Mouse (Mus musculus) liver, embryonic 16.5 days (tissue): Measurements from ENCODE around the gene Dars. TPM values are rescaled to one million over a fixed set of nuclear protein-coding genes. Genes with fewer than 3 reads are reported as not detected.

Source experiments
- ATAC-seq: fragments of 200-750 bp; cut with Nextera tagmentation; 2 replicates; pipeline ENCODE4 v1.8.0; 2017; ENCODE audit warnings: low read depth, mild to moderate bottlenecking, moderate number of reproducible peaks, moderate library complexity
- H3K27ac ChIP-seq: fragments of 300-500 bp; sonication (generic); 2 replicates; pipeline ENCODE4 v1.5.1; 2014; ENCODE audit warnings: mild to moderate bottlenecking, low read length
- H3K27me3 ChIP-seq: fragments of 300-500 bp; sonication (generic); 2 replicates; pipeline ENCODE4 v1.6.1; 2014; ENCODE audit warnings: low read depth, low read length, mixed read lengths; ENCODE audit not compliant: control insufficient read depth, insufficient read depth
- H3K36me3 ChIP-seq: fragments of 300-500 bp; sonication (generic); 2 replicates; pipeline ENCODE4 v1.6.1; 2014; ENCODE audit warnings: mild to moderate bottlenecking; ENCODE audit not compliant: control insufficient read depth, insufficient read depth
- H3K4me1 ChIP-seq: fragments of 300-500 bp; sonication (generic); 2 replicates; pipeline ENCODE4 v1.6.1; 2014; ENCODE audit warnings: low read depth, low read length, mixed read lengths; ENCODE audit not compliant: control insufficient read depth
- H3K4me2 ChIP-seq: fragments of 300-500 bp; sonication (generic); 2 replicates; pipeline ENCODE4 v1.6.1; 2014; ENCODE audit warnings: low read depth, low read length, mixed read lengths
- H3K4me3 ChIP-seq: fragments of 300-500 bp; sonication (generic); 2 replicates; pipeline ENCODE4 v1.5.1; 2014; ENCODE audit warnings: low read depth, mild to moderate bottlenecking, low read length
- H3K9ac ChIP-seq: fragments of 300-500 bp; sonication (generic); 2 replicates; pipeline ENCODE4 v1.6.1; 2014; ENCODE audit warnings: low read depth, low read length
- H3K9me3 ChIP-seq: fragments of 300-500 bp; sonication (generic); replicated peaks from 2 replicates; pipeline ENCODE4 v1.6.1; 2016; ENCODE audit warnings: low read length; ENCODE audit not compliant: control insufficient read depth
- WGBS: fragments of 180-500 bp; shearing (Covaris S2); extraction: QIAGEN DNeasy Blood & Tissue Kit; methylation state at CpG from one replicate; pipeline ENCODE4 v1.1.7; 2014; ENCODE audit not compliant: insufficient replicate concordance; 5-methylcytosine and 5-hydroxymethylcytosine counted together
- polyA plus RNA-seq: library from polyadenylated mRNA; unstranded; fragments of >200 nt; fragmentation: Nextera tagmentation; extraction: Ambion mirVana; gene quantifications from 2 replicates; pipeline ENCODE4 v1.2.1, GENCODE M21; 2015

Gene Dars
- polyA plus RNA-seq = 98.0 and 116 TPM in 2 replicates

DNA sequence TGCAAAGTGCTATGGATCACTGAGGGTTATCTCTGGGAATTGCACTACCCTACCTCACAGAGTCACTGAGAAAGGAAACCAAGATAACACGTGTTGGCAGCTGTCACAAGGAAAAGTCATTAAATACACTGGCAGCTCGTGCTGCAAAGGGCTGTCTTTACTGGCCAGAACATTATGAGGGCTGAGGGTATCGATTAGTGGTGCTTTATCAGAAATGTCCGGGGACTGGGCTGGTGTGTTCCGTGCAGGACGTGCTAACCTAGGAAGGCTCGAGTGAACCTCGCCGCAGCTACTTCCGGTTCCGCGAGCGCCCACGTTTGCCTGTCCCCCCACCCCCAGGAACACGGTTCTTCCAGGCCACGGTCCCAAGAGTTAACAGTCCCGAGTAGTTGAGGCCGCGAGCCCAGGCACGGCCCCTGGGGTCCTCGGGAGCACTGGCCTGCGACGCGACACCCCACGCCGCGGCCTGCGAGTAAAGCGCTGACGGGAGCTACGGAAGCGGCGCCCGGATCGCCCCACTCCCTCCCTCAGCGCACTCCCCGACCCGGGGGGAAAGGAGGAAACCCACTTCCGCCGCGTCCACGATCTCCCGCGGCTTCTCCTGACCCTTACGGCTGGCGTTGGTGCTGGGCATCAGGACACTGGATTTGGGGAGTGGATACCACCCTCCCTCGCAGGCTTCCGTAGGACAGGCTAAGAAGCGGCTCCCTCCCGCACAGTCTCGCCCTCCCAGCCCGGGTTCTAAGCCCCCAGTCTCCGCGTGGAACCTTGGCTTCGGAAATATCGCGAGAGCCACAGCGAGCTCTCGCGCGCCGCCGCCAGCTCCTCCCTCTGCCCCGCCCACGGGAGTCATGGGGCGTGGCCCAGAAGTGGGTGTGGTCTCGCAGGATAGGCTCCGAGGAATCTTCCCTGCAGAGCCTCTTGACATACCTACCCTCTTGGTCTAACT lies at the start of gene Dars:
Dars (minus strand) TSS at position 785 of the 949 bp plus-strand sequence.
- Histone ChIP-seq H3K4me3 (peak within 1 kb of the TSS; percentile 98), H3K4me2 (peak within 1 kb of the TSS; percentile 70), H3K27me3 (no peaks in the 10 kb centered on the region), H3K36me3 (peaks cover 10% of the 10 kb centered on the region), H3K27ac (peak within 1 kb of the TSS; percentile 98), H3K4me1 (peaks cover 9% of the 10 kb centered on the region), H3K9me3 (no peaks in the 10 kb centered on the region), H3K9ac (peak within 1 kb of the TSS; percentile 97)
- under 1% methylated on average over 64 of the region's 68 CpGs for WGBS
- peak; percentile 86 for ATAC-seq

GRCm38 (mm10) chr1:128466828-128467227 lies 49.7 kb upstream of the Dars start:
- no peak overlapping the region for H3K9ac ChIP-seq
- H3K9me3 ChIP-seq = no peaks in the 10 kb centered on the region
- H3K4me1 ChIP-seq = no peaks in the 10 kb centered on the region
- H3K4me3 ChIP-seq = no peak overlapping the region
- no peak overlapping the region for H3K4me2 ChIP-seq
- H3K27me3 ChIP-seq = no peaks in the 10 kb centered on the region; the same call in 1 of the 2 replicates
- WGBS = 23% methylated on average over 1 of the region's 1 CpGs
- H3K36me3 ChIP-seq = no peaks in the 10 kb centered on the region
- H3K27ac ChIP-seq = no peak overlapping the region
- no peak for ATAC-seq

- Histone ChIP-seq H3K9ac (no peak overlapping the region), H3K36me3 (no peaks in the 10 kb centered on the region), H3K4me3 (no peak overlapping the region), H3K4me2 (no peak overlapping the region), H3K4me1 (no peaks in the 10 kb centered on the region), H3K27ac (no peak overlapping the region), H3K27me3 (no peaks in the 10 kb centered on the region), H3K9me3 (no peaks in the 10 kb centered on the region)
- ATAC-seq = no peak
- 36% methylated on average over 5 of the region's 5 CpGs for WGBS
Observed at GRCm38 (mm10) chr1:128463478-128463877, 46.3 kb upstream of the Dars start.

DNA sequence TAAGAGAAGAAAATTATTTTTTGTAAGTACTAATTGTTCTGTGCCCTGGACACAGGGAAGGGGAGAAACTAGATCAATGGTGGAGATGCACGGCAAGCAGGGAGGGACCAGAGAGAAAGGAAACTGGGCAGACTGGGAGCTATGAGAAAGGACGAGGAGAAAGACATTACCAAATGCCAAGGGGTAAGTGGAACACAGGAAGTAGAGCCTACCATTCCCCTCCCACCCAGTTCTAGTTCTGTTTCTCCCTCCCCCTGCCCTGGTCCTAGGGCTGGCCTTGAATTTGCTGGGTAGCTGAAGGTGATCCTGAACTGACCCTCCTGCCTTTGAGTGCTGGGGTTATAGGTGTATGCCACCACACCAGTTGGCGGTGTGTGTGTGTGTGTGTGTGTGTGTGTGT lies 45.2 kb upstream of the Dars start:
- Histone ChIP-seq H3K27me3 (no peaks in the 10 kb centered on the region), H3K4me2 (no peak overlapping the region), H3K9me3 (no peaks in the 10 kb centered on the region), H3K9ac (no peak overlapping the region), H3K27ac (no peak overlapping the region), H3K4me1 (no peaks in the 10 kb centered on the region), H3K36me3 (no peaks in the 10 kb centered on the region), H3K4me3 (no peak overlapping the region)
- ATAC-seq = no peak
- 47% methylated on average over 3 of the region's 3 CpGs for whole genome bisulfite sequencing

- Histone ChIP-seq H3K9me3 (no peaks in the 10 kb centered on the region), H3K27ac (no peak overlapping the region), H3K4me1 (no peaks in the 10 kb centered on the region), H3K4me3 (no peak overlapping the region), H3K27me3 (no peaks in the 10 kb centered on the region), H3K36me3 (no peaks in the 10 kb centered on the region), H3K9ac (no peak overlapping the region), H3K4me2 (no peak overlapping the region)
- WGBS = 64% methylated on average over 6 of the region's 6 CpGs
- no peak for ATAC-seq
Observed at GRCm38 (mm10) chr1:128460780-128461179, 43.6 kb upstream of the Dars start.

DNA sequence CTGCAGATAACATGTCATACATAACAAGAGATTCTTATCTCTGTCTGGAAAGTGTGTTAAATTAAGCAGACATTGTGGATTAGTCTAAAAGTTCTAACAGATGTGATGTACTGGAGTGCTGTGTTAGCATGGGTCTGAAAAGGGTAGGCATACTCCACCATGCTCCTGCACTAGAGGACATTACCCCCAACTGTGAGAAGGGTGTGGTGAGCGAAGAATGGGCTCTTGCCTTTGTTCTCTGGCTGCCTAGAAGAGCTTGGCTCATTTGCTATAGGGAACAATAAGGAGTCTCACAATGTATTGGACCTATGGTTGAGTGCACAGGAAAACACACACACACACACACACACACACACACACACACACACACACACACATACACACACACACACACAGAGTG lies 42.3 kb upstream of the Dars start:
- no peak overlapping the region for H3K4me2 ChIP-seq
- no peak for ATAC-seq
- no peak overlapping the region for H3K27ac ChIP-seq
- H3K36me3 ChIP-seq = no peaks in the 10 kb centered on the region
- WGBS = 46% methylated on average over 1 of the region's 1 CpGs
- no peak overlapping the region for H3K4me3 ChIP-seq
- no peaks in the 10 kb centered on the region for H3K9me3 ChIP-seq
- no peaks in the 10 kb centered on the region for H3K4me1 ChIP-seq
- H3K27me3 ChIP-seq = no peaks in the 10 kb centered on the region
- no peak overlapping the region for H3K9ac ChIP-seq

- WGBS = 67% methylated on average over 3 of the region's 3 CpGs
- Histone ChIP-seq H3K27me3 (no peaks in the 10 kb centered on the region), H3K9ac (no peak overlapping the region), H3K4me3 (no peak overlapping the region), H3K36me3 (no peaks in the 10 kb centered on the region), H3K27ac (no peak overlapping the region), H3K9me3 (no peaks in the 10 kb centered on the region), H3K4me1 (no peaks in the 10 kb centered on the region), H3K4me2 (no peak overlapping the region)
- ATAC-seq = no peak
Observed at GRCm38 (mm10) chr1:128459011-128459410, 41.8 kb upstream of the Dars start.

DNA sequence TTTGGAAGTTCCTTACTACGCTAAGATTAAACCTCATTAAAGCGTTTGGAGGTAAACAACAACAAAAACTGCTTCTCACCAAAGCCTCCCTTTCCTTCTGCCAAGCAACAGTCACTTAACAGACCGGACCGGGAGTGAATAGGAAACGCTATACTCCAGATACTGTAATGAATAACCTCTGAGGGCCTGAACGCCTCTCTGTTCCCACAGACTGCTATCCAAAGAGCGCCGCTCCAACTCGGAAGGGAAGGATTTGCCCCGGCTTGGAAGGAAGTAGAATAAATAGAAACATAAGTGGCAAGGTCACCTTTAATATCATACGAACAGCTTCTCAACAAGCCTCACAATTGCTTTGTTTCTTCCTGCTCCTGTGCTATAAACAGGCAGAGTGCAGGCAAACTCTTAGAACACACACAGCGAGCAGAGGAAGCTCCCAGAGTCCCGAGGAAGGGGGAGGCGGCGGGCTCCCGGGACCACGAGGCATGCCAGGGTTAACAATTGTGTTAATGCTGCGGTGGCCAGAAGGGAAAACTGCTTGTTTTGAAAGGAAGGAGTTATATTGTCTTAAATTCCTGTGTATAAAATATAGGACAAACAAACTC lies 39.8 kb upstream of the Dars start:
- H3K4me2 ChIP-seq = no peak overlapping the region
- no peaks in the 10 kb centered on the region for H3K9me3 ChIP-seq
- no peaks in the 10 kb centered on the region for H3K36me3 ChIP-seq
- H3K4me3 ChIP-seq = no peak overlapping the region
- no peaks in the 10 kb centered on the region for H3K27me3 ChIP-seq
- H3K27ac ChIP-seq = no peak overlapping the region
- ATAC-seq = no peak
- WGBS = 26% methylated on average over 18 of the region's 18 CpGs
- H3K9ac ChIP-seq = no peak overlapping the region
- H3K4me1 ChIP-seq = no peaks in the 10 kb centered on the region

- Histone ChIP-seq H3K36me3 (no peaks in the 10 kb centered on the region), H3K9ac (no peak overlapping the region), H3K4me2 (no peak overlapping the region), H3K4me1 (no peaks in the 10 kb centered on the region), H3K27me3 (no peaks in the 10 kb centered on the region), H3K9me3 (no peaks in the 10 kb centered on the region), H3K27ac (no peak overlapping the region), H3K4me3 (no peak overlapping the region)
- ATAC-seq = no peak
- 67% methylated on average over 10 of the region's 10 CpGs for WGBS
Observed at GRCm38 (mm10) chr1:128456271-128456670, 39.1 kb upstream of the Dars start.
